Mouse (Mus musculus): ENCODE measurements around the gene Myo1b.

Myo1b gene

GRCm38 (mm10) chr1:51915576-51916156 is at the start of gene Myo1b:
Myo1b (minus strand) TSS chr1:51916071.
- DNase-seq, result peak; percentile 98

- DNase-seq, result no peak
Observed at GRCm38 (mm10) chr1:51964647-51965046, 48.8 kb upstream of the Myo1b start.

DNA sequence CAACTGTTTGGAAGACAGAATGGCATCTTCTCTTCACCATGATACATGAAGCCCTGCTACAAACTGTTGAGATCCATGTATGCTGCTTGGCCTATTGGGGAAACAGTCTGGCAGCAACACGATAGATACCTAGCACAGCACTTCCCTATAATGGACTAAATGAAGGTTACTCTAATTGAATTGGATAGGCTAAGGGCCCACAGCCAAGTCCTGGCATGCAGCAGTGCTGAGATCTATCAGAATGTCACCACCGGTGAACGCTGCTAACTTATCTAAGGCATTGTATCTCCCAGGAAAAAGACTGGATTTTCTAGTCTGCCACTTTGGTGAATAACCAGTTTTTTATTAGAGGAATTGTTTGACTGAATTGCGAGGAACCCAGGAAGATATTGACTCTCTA is 31.2 kb upstream of the Myo1b start:
- no peak for DNase-seq

DNA sequence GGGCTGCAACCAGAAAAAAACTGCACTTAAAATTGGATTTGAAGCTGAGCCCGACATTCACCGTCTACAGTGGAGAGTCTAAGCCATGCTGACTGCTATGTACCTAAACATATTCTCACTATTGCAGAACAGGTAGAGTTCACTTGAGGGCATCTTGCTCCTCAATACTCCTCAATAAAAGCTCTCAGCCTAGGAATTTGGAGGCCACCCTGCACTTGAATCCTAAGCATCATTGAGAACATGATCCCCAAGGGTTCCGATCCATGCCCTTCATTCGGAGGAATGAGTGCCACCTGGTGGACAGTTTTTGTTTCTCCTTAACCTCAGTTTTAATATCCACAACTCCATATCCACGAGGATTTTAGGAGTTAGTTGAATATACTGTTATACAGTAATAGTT is 28.9 kb upstream of the Myo1b start:
- DNase-seq, result peak; percentile 85

- DNase-seq, result peak; percentile 79
Observed at GRCm38 (mm10) chr1:51938357-51938756, 22.5 kb upstream of the Myo1b start.

DNA sequence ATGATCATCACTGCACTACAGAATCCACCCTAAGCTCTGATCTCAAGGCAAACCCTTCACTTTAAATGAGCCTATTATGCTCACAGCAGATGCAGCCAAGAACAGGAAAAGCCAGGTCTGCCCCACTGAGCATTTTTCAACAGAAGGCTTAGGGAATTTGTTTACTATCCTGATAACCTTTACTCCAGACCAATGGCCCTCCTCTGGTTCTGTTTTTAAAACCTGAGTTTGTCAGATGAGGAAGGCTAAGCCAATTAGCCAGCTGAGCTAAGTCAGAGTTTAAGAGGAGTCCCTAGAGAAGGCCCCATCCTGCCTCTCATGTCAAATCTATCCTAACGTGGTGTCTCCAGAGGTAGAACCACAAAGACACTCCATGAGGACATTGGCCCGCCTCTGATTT is 19.1 kb upstream of the Myo1b start:
- DNase-seq, result peak; percentile 75

DNA sequence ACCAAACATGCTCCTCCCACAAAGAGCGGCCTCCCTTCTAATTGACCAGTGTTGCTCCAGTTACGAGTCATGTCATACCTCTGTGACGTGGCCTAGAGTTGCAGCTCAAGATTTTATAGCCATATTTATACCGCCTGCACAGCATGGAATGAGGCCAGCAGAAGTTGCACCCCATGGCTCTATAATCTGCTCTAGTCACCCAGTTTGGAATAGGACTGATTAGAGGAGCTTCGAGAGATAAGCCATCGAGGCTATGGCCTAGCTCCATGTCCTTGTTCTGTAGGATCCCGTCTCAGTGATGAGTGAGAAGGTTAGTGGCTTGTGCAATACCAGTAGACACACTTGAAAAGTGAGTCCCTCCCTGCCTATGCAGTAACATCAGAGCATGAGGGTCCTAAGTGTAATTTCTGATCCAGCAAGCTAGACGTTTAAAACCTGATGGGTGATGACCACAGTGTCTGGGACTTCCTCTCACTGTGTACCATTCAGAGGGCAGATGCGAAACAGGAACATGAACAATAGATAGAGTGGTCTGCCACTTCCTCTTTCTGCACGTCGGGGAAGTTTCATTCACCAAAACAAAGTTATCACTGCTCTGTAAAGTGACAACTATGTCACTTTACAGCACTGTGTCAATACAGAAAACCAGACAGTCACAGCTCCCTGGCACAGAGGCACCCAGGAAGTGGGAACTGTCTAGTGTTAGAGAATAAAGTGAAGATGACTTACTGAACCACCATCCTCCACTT is 18.5 kb upstream of the Myo1b start:
- peak; percentile 91 for DNase-seq

GRCm38 (mm10) chr1:51932826-51933225 is 17.0 kb upstream of the Myo1b start:
- DNase-seq, result peak; percentile 54

DNA sequence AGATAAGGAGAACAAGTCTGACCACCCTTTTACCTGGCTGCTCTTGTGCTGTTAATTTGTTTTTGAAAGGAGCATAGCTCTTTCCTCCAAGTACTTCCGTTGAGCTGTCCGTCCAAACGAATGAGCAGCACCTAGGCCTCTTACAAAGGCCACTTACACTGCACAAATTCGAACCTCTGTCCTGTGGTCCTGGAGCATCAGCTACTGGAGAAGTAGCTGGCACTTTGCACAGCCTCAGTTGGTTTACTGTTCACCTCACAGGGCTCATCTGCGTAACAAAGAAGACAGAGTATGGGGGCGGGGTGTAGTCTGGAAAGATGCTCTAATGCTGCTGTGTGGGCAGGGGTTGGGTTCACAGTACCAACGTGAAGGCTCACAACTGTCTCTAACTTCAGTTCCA is 15.7 kb upstream of the Myo1b start:
- peak; percentile 50 for DNase-seq

DNA sequence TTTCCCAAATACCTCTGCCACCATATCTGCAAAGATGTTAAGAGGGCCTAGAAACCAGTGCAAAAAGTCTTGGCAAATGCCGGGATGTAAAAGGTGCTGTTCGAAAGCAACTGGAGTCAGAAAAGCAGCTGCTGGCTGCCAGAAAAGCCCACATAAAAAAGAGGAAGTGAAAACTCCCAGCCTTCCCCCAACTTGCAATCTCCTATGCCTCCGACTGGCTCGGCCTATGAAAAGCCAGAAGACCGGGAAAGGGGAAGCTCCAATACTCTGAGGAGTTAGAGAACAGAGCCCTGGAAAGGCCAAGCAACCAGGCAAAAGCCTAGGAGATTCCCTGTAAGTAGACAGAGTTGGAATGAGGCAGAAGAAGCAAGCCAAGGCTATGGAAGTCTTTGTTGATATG is 14.7 kb upstream of the Myo1b start:
- peak; percentile 95 for DNase-seq

- no peak for DNase-seq
Observed at GRCm38 (mm10) chr1:51929557-51929956, 13.7 kb upstream of the Myo1b start.

- peak; percentile 90 for DNase-seq
Observed at GRCm38 (mm10) chr1:51922820-51923219, 6.9 kb upstream of the Myo1b start.

- DNase-seq, result peak; percentile 89
Observed at GRCm38 (mm10) chr1:51916276-51916675, 405 bp upstream of the Myo1b start.

- peak; percentile 99 for DNase-seq
Observed at GRCm38 (mm10) chr1:51915051-51915575, 758 bp downstream of the Myo1b start.

GRCm38 (mm10) chr1:51914095-51914494 is 1.8 kb downstream of the Myo1b start:
- DNase-seq, result peak; percentile 82

GRCm38 (mm10) chr1:51913071-51913814 is 2.6 kb downstream of the Myo1b start:
- DNase-seq, result peak; percentile 88

GRCm38 (mm10) chr1:51911331-51911730 is 4.5 kb downstream of the Myo1b start:
- DNase-seq, result peak; percentile 96

- DNase-seq, result peak; percentile 77
Observed at GRCm38 (mm10) chr1:51909204-51909603, 6.7 kb downstream of the Myo1b start.

DNA sequence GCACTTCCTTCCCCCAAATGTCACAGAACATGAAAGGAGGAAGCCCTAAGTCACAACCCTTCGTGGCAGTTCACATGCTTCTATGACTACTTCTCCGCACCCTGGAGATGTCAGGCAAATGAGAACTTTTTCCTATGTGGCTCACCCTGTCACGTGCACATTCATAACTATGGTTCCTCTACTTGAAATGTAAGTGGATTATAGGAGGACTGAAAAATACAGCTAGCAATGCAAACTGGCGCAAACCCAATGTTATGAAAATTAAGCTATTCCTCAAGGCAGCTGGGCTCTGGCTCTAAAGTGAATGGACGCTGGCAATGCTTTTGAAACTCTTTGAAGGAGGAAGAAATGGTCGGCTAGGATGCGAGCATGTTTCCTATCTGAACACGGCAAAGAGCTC is 8.1 kb downstream of the Myo1b start:
- DNase-seq, result peak; percentile 87

DNA sequence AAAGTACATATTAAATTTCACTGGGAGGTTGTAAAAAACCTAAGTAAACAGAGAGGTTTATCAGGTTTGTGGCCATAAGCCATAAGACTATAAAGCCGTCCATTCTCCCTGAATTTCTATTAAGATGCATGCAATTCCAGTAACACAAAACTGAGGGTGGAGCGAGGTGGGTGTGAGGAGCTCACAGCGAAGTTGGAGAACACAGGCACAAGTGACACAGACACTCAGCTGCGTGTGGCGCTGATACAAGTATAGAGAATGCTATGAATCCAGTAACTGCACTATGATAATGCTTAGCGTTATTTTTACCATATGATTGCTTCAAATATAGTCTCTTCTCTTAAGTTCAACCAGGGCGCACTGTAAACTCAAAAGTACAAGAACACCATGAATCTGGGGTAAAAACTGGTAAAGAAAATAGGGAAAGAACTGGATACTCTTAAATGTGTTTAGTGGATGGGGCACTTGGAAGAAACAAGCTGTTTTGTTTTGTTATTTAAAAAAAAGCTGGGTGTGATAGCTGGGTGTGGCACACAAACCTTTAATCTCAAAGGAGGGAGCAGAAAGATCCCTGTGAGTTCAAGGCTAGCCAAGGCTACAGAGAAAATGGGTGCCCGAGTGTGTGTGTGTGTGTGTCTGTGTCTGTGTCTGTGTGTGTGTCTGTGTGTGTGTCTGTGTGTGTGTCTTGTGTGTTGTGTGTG is 9.5 kb downstream of the Myo1b start:
- peak; percentile 84 for DNase-seq

GRCm38 (mm10) chr1:51905073-51905472 is 10.8 kb downstream of the Myo1b start:
- no peak for DNase-seq

- DNase-seq, result no peak
Observed at GRCm38 (mm10) chr1:51897160-51897572, 18.7 kb downstream of the Myo1b start.

DNA sequence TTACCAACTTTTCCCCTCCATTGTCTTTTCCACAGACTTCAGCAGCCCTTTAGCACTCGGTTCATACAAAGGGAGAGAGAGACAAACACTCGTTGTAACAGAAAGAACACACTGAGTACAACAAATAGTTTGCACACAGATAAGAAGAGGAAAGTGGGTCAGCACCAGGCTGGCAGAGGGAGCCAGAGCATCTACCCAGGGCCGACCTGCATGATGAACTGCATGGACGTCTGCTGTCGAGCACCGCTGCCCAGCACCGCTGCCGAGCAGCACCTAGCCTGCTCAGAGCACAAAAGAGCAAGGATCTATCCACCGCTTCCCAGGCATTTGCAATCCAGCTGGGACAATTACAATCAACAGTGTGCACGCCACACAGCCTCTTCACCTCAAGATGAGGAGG is 19.9 kb downstream of the Myo1b start:
- DNase-seq, result peak; percentile 88

Measured in heart, adult 11 months (tissue).